Comparison of ENCODE assay signal across 30 mouse cellular contexts in the genomic region with DNA sequence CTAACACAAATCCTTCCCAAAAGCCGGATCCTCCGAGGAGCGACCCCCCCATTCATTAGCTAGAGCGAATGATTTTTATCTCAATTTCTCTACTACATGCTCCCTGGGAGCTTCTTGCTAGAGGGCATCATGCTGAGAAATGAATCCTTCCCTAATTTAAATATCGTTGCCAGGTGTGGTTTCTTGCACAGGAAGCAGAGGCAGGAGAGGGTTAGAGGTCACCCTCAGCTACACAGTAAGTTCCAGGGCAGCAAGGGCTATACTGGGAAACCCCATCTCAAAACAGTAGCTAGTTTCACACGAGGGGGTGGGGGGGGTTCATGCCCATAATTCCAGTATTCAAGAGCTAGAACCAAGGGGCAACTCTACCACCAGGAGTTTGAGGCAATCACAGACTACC. TPM values are rescaled to one million over a fixed set of nuclear protein-coding genes. Genes with fewer than 3 reads are reported as not detected.
DNase-seq lines count a peak whose midpoint lies in the region; ATAC-seq lines count a peak whose summit lies in the region.
"Had no signal": no experiment of that assay in that cellular context is flagged by ENCODE, and none has a peak within 500 bp of the region (broad histone marks: within the 10 kb centered on the region; RNA-seq: fewer than 3 reads in every experiment).

No protein-coding gene starts in this region.

- H3K4me2 ChIP-seq in forebrain, embryonic 11.5 days (ENCODE audit: low read depth, low read length, severe bottlenecking), result no peak overlapping the region
- H3K4me2 ChIP-seq in midbrain, embryonic 16.5 days (ENCODE audit: low read length), result no peak overlapping the region
- H3K4me2 ChIP-seq: embryonic facial prominence, embryonic 12.5 days; forebrain, embryonic 15.5 days; heart, embryonic 15.5 days; hindbrain, embryonic 12.5 days; kidney, embryonic 15.5 days; limb, embryonic 13.5 days; liver, embryonic 11.5 days; midbrain, embryonic 12.5 days; stomach, embryonic 15.5 days had no signal

- no peak overlapping the region for H3K9ac ChIP-seq in forebrain, embryonic 11.5 days (ENCODE audit: low read length)
- H3K9ac ChIP-seq in midbrain, embryonic 16.5 days (ENCODE audit: low read depth, low read length), result no peak overlapping the region
- H3K9ac ChIP-seq: embryonic facial prominence, embryonic 12.5 days; forebrain, embryonic 15.5 days; heart, embryonic 15.5 days; hindbrain, embryonic 12.5 days; kidney, embryonic 15.5 days; limb, embryonic 13.5 days; midbrain, embryonic 12.5 days; stomach, embryonic 15.5 days had no signal

- H3K4me3 ChIP-seq in forebrain, embryonic 11.5 days (ENCODE audit: low read depth, low read length), result no peak overlapping the region
- H3K4me3 ChIP-seq in midbrain, embryonic 16.5 days (ENCODE audit: low read depth, low read length), result no peak overlapping the region
- H3K4me3 ChIP-seq: embryonic facial prominence, embryonic 12.5 days; forebrain, embryonic 15.5 days; heart, embryonic 15.5 days; hindbrain, embryonic 12.5 days; kidney, embryonic 15.5 days; limb, embryonic 13.5 days; megakaryocyte, embryonic 14.5 days; midbrain, embryonic 12.5 days; stomach, embryonic 15.5 days had no signal

- no peak overlapping the region for H3K27ac ChIP-seq in forebrain, embryonic 11.5 days (ENCODE audit: low read depth, low read length)
- H3K27ac ChIP-seq in midbrain, embryonic 16.5 days (ENCODE audit: low read length), result no peak overlapping the region
- H3K27ac ChIP-seq: embryonic facial prominence, embryonic 12.5 days; forebrain, embryonic 15.5 days; heart, embryonic 15.5 days; hindbrain, embryonic 12.5 days; kidney, embryonic 15.5 days; limb, embryonic 13.5 days; midbrain, embryonic 12.5 days; stomach, embryonic 15.5 days had no signal

- 87% methylated on average over 6 of the region's 6 CpGs for WGBS in forebrain, embryonic 11.5 days
- WGBS in midbrain, embryonic 16.5 days, result 87% methylated on average over 6 of the region's 6 CpGs

- no peaks in the 10 kb centered on the region for H3K27me3 ChIP-seq in forebrain, embryonic 11.5 days (ENCODE audit: control insufficient read depth, insufficient read depth, low read length)
- no peaks in the 10 kb centered on the region for H3K27me3 ChIP-seq in midbrain, embryonic 16.5 days (ENCODE audit: control insufficient read depth, insufficient read depth, low read depth, low read length)
- H3K27me3 ChIP-seq: embryonic facial prominence, embryonic 12.5 days; forebrain, embryonic 15.5 days; heart, embryonic 15.5 days; hindbrain, embryonic 12.5 days; kidney, embryonic 15.5 days; limb, embryonic 13.5 days; megakaryocyte, embryonic 14.5 days; midbrain, embryonic 12.5 days; stomach, embryonic 15.5 days had no signal

- no peaks in the 10 kb centered on the region for H3K9me3 ChIP-seq in forebrain, embryonic 11.5 days (ENCODE audit: control insufficient read depth, low read length)
- H3K9me3 ChIP-seq in midbrain, embryonic 16.5 days (replicated peaks; ENCODE audit: control insufficient read depth, low read length, poor library complexity, severe bottlenecking), result no peaks in the 10 kb centered on the region
- H3K9me3 ChIP-seq: embryonic facial prominence, embryonic 12.5 days; forebrain, embryonic 15.5 days; heart, embryonic 15.5 days; hindbrain, embryonic 12.5 days; kidney, embryonic 15.5 days; limb, embryonic 13.5 days; megakaryocyte, embryonic 14.5 days; midbrain, embryonic 12.5 days; stomach, embryonic 15.5 days had no signal

- H3K36me3 ChIP-seq in forebrain, embryonic 11.5 days (ENCODE audit: control insufficient read depth, insufficient read depth, low read length), result peaks cover 2% of the 10 kb centered on the region; the same call in 1 of the 2 replicates
- peaks cover 7% of the 10 kb centered on the region for H3K36me3 ChIP-seq in midbrain, embryonic 16.5 days (ENCODE audit: control insufficient read depth, insufficient read depth, low read length)

- DNase-seq in B cell, adult 2 months, result peak; percentile 32 to 38
- DNase-seq in CD4-positive, CD25-positive, alpha-beta regulatory T cell, adult 2 months (ENCODE audit: low read depth, low spot score), result peak; percentile 49
- DNase-seq in ES-CJ7 (ENCODE audit: low read depth, low spot score), result peak; percentile 80
- peak; percentile 71 for DNase-seq in induced T-regulatory cell, adult 2 months (ENCODE audit: low read depth)
- no peak for DNase-seq in urinary bladder, postnatal 14 days (ENCODE audit: low spot score)
- DNase-seq in forebrain, embryonic 11.5 days (ENCODE audit: low spot score), result no peak
- DNase-seq in heart, adult 18-20 months, result no peak
- DNase-seq: adrenal gland, postnatal 14 days; cerebellum, adult 11 months; cerebellum, adult 9-11 months; embryo, embryonic 11 days; heart, postnatal 36 days; kidney, adult 18-20 months; kidney, postnatal 36 days; lung, adult 18-20 months; lung, postnatal 4 days; retina, postnatal 1 day; right cerebral cortex, postnatal 25 days had no signal

- no peaks in the 10 kb centered on the region for H3K4me1 ChIP-seq in forebrain, embryonic 11.5 days (replicated peaks; ENCODE audit: control insufficient read depth, insufficient read depth, low read length)
- peaks cover 3% of the 10 kb centered on the region for H3K4me1 ChIP-seq in midbrain, embryonic 16.5 days (ENCODE audit: control insufficient read depth, insufficient read depth, low read length)
- H3K4me1 ChIP-seq: embryonic facial prominence, embryonic 12.5 days; midbrain, embryonic 12.5 days had no signal

- no peak for ATAC-seq in forebrain, embryonic 11.5 days (replicated peaks; ENCODE audit: low FRiP score)
- ATAC-seq in midbrain, embryonic 16.5 days, result no peak
- ATAC-seq: forebrain, embryonic 15.5 days; lung, postnatal 0 days had no signal

RNA-seq across cellular contexts. Expression of a gene that starts 7.3 kb away (rescaled TPM):
- 51.8 and 52.5 TPM in 2 replicates for polyA plus RNA-seq in forebrain, embryonic 11.5 days (2014; fragmentation: Nextera tagmentation; extraction: Ambion mirVana)
- 76.6 and 83.6 TPM in 2 replicates for polyA plus RNA-seq in midbrain, embryonic 16.5 days (2015; fragmentation: Nextera tagmentation; extraction: Ambion mirVana)
- 10 to 100 TPM; 32.4 to 32.9 TPM for total RNA-seq in heart, adult 18-20 months (2021)

RNA-seq across cellular contexts. Expression of a gene that starts 32.5 kb away (rescaled TPM):
- 92.1 and 97.3 TPM in 2 replicates for polyA plus RNA-seq in forebrain, embryonic 11.5 days (2014; fragmentation: Nextera tagmentation; extraction: Ambion mirVana)
- polyA plus RNA-seq in midbrain, embryonic 16.5 days (2015; fragmentation: Nextera tagmentation; extraction: Ambion mirVana), result 56.4 and 57.6 TPM in 2 replicates
- total RNA-seq in heart, adult 18-20 months (2021), result 10 to 100 TPM; 44.2 to 54.9 TPM

RNA-seq across cellular contexts. Expression of a gene that starts 41.4 kb away (rescaled TPM):
- polyA plus RNA-seq in forebrain, embryonic 11.5 days (2014; fragmentation: Nextera tagmentation; extraction: Ambion mirVana), result 71.4 and 88.1 TPM in 2 replicates
- polyA plus RNA-seq in midbrain, embryonic 16.5 days (2015; fragmentation: Nextera tagmentation; extraction: Ambion mirVana), result 64.4 and 69.0 TPM in 2 replicates
- 10 to 100 TPM; 40.6 to 41.4 TPM for total RNA-seq in heart, adult 18-20 months (2021)

Comparison
In these comparisons a context has a peak if more than half of its experiments do, and no peak if none do; other contexts are left out.
1. DNase-seq: peak in B cell, adult 2 months (2 of 2), CD4-positive, CD25-positive, alpha-beta regulatory T cell, adult 2 months (single experiment), ES-CJ7 (single experiment) and induced T-regulatory cell, adult 2 months (single experiment); none in urinary bladder, postnatal 14 days (single experiment), forebrain, embryonic 11.5 days (single experiment) and heart, adult 18-20 months (0 of 2).